Mouse (Mus musculus) megakaryocyte, adult 5-6 weeks (primary cell): Measurements from ENCODE around the gene Hoxa2. TPM values are rescaled to one million over a fixed set of nuclear protein-coding genes. Genes with fewer than 3 reads are reported as not detected.

ENCODE experiments used
- ATAC-seq: 2 replicates; pipeline ENCODE4 v1.8.0; 2016; ENCODE audit warnings: mild to moderate bottlenecking, inconsistent platforms; ENCODE audit not compliant: poor library complexity, severe bottlenecking
- total RNA-seq, 2 experiments: library from RNA; stranded (forward) in 1 of 2; stranded (reverse) in 1 of 2; fragments of 153-499, 151-499 nt in 1 of 2; fragments of 221-1000, 200-1000 nt in 1 of 2; gene quantifications; 2 replicates each; pipeline versions ENCODE4 v1.2.3 to v1.2.4; 2015 to 2017

The Hoxa2 gene
- total RNA-seq, 2 experiments from 2014 or later, result not detected

GRCm38 (mm10) chr6:52180213-52180710, 15.6 kb upstream of the Hoxa2 start:
- no peak for ATAC-seq

GRCm38 (mm10) chr6:52179690-52180089, 15.1 kb upstream of the Hoxa2 start:
- no peak for ATAC-seq

DNA sequence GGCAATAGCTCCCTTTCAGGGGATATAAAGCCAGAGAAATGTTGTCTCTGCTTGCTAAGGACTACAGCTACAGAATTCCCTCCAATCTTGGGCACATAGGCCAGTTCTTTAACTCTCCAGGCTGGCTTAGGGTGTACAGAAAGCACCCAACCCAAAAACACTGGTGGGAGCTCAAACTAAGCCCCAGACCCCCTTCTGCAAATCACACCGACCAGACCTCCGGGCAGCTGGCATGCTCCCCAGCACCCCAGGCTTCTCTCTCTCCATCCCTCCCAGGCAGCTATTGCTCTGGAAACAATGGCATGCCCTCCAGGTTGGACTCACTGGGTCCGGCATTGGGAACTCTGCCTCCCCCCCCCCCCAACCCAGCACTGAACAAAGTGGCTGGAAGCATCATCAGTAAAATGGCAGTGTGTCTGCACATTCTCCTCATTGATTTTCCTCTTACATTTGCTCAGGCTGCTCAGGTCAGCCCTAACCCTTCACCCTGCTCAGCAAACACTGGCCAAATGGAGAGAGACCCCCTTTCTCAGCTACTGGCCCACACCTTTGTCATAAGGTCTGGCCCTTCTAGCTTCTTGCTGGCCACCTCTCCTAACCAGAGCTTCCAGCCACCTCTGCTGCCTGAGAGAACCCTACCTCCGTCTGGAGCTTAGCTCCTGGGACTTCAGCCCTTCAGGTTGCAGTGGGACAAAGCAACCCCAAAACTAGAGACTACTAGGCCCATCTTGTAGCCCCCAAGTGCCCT, 14.5 kb upstream of the Hoxa2 start:
- no peak for ATAC-seq

DNA sequence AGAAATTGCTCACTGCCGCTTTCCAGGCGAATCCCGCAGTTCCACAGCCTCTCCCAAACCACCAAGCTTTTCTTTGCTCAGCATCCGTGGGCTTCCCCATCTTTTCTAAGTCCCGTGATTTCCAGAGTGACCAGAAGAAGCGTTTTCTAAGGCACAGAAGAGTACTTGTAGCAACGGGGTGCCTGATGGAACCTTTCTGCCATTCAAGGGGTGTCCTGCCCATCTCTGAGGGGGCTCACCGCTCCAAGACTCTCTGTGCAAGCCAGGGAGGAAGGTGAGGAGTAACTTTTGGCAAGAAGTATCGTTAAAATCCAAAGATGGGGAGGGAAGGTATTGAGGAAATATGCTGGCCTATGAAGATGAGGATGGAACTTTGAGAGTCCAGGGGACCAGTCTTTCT, 13.2 kb upstream of the Hoxa2 start:
- no peak for ATAC-seq

GRCm38 (mm10) chr6:52177061-52177735, 12.6 kb upstream of the Hoxa2 start, which contains the start of gene 5730596B20Rik:
TSS of gene 5730596B20Rik (plus strand) at chr6:52177498.
- ATAC-seq, result no peak

GRCm38 (mm10) chr6:52176391-52176790, 11.8 kb upstream of the Hoxa2 start:
- ATAC-seq, result no peak

- ATAC-seq, result no peak
Observed at GRCm38 (mm10) chr6:52175864-52176263, 11.2 kb upstream of the Hoxa2 start.

DNA sequence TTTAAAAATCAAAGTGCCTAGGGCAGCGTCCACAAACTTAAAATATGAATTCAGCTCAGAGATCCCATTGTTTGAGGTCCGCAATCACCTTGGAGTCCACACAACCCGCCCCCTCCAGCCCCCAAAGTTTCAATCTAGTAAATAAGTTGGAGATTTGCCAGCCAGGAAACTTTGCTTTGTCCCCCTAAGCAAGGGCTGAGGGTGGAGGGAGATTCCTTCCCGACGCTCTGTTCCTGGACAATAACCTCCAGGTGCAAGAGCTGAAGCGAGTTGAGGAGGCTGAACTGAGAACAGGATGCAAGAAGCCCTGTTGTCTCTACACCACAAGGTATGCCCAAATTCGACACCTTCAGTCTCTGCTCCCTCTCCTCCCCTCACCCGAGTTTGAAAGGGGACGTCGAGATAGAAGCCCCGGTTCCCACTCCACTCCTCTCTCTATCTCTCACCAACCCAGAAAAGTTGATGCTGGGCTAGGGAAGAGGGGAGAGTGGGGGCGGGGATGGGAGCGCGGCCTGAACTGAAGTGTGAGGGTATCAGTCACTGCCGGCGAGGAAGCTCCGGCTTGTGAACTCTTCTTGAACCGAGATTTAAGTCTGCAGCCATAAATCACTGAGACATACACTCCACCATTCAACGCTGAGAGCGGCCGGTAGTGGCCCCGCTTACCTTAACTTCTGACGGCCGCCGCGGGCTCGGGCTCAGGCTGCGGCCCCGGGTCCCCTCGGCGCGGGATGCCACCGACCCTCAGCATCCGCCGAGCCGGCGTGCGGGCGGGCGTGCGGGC, 10.5 kb upstream of the Hoxa2 start:
- no peak for ATAC-seq

DNA sequence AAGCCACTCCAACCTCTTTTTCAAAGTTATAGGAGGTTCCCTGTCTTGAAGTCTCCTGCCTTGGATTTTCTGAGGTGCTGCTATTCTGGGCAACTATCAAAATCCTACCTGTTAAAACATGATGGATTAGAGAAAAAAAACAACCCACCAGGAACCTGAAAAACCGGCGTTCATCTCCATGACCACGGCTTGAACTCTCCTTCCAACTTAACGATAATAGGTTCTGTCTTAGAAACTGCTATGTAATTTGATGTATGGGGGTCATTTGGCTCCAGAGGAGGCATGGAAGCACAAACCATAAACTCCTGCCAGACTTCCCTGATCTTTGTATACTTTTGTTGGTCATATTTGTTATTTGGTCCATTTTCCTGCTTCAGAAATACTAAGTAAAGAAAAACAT, 9.0 kb upstream of the Hoxa2 start:
- no peak for ATAC-seq

DNA sequence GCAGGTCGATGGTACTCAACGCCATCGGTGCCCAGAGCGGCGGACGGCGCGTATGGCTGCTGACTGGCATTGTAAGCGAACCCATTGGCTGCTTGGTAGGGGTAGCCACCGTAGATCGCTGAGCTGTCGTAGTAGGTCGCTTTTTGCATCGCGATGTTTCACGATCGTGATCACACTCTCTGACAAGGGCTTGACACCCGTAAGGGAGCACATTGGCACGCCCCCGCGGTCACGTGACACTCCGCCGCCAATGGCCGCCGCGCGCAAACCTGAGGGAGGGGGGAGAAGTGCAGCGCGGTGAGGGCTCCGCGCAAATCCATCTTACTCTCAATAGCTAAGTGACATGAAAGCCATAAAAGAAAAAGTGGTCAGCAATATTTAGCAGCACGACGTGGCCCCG, 7.9 kb upstream of the Hoxa2 start:
- no peak for ATAC-seq

DNA sequence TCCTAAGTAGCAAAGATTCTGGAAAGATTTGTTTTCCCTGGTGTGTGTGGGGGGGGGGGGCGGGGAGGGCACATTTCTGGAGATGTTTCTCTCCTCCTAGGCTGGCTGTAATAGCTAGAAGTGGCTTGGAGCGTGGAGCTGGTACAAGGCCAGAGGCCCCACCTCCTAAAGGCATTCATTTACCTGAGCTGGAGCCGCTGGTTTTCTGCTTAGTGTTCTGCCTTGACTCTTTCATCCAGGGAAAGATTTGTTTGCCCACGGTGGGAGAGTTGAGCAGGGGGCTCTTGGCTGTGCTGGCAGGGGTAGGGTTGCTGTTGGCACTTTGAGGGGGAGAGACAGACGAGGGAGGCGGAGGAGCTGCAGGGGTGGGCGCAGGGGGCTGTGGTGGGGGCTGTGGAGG, 7.3 kb upstream of the Hoxa2 start:
- no peak for ATAC-seq

DNA sequence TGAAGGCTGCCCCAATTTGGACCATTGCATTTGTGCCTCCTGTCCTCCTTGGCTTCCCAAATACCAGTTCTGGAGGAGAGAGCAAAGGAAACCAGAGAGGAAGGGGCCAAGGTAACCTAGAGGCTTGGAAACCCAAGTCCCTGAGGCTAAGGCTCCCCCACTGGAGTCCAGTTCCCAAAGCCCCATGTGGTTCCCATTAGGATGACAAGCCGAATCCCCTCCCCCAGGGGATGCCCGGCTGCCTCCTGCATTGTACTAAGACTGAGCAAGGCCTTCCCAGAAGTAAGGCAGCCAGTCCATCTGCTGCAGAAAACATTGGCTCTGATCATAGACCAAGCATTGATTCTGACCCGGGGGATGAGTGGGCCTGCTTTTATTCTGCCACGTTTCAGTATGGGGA, 6.7 kb upstream of the Hoxa2 start:
- no peak for ATAC-seq

DNA sequence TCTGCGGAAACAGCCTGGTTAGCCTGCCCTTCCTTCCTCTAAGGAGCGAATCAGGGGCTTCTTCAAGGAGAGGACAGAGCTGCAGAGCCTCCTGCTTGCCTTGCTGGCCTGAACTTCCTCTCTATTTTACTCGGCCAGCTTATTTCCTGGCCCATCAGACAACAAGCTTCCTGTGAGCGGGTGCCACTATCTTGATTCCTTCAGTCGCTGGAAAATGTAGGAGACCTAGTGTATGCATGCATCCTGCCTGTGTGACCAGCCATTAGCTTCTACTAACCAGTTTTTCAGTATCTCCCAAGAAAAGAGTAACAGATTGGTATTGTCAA, 6.2 kb upstream of the Hoxa2 start:
- ATAC-seq, result no peak

- no peak for ATAC-seq
Observed at GRCm38 (mm10) chr6:52170166-52170897, 5.7 kb upstream of the Hoxa2 start.

DNA sequence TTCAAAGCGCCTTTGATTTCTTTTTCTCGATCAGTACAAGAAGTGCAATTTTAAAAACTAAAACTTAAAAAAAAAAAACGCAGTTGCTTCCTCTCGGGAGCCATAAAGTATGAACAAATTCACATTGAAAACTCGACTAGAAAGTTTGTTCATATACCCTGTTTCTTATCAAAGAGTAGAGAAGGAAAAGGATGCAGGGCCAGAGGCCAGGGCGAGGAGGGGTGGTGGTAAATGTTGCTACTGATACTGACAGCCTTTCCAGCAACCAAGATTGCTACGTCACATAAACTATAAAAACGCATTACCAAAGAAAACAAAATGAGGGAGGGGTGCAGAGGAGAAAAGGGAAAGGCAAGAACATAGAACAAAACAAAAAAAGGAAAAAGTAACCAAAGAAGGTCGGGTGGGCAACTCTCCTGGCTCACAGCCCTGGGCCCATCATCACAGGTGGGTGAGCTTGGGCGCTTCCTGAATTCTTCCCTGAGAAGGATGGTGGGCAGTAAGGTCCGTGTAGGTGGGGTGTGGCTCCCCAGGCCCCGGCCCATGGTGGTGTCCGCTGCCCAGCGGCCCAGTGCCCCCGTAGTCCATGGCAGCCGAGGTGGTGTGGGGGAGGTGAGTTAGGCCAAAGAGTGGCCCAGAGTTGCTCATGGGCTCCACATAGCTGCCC, 5.0 kb upstream of the Hoxa2 start:
- ATAC-seq, result no peak

- no peak for ATAC-seq
Observed at GRCm38 (mm10) chr6:52168191-52169055, 3.8 kb upstream of the Hoxa2 start.

GRCm38 (mm10) chr6:52167736-52168161, 3.1 kb upstream of the Hoxa2 start:
- ATAC-seq, result no peak

GRCm38 (mm10) chr6:52167176-52167575, 2.5 kb upstream of the Hoxa2 start:
- ATAC-seq, result no peak

DNA sequence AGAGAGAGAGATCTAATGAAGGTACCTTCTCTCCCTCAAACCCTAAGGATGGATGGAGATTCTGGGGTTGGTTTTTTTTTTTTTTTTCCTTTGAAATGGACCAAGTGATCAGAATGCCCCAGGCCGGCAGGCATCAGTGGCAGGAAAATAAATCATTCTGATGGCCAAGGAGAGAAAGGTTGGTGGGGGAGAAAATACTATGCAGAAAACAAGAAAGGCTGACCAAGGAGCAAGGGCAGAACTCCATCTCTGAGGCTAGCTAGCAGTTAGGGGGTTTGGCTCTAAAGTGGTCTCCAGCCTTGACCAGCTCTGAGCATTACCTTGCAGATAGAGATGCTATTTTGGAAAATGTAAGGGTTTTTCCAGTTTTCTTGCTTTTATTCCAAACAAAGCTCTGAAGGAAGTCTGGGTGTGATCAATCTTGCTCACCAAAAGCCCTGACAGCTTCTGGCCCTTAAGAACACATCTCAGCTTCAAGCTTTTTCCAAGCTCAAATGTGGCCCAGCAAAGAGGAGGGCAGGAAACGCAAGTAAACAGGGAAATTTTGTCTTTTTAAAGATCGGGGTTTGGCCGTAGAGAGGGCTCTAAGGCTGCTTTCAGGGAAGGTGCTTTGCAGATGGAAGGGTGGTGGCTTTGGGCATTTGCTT, 1.9 kb upstream of the Hoxa2 start:
- no peak for ATAC-seq
